Mouse (Mus musculus) heart, adult 2 months (tissue): ENCODE data around the gene Golga1. TPM values are rescaled to one million over a fixed set of nuclear protein-coding genes. Genes with fewer than 3 reads are reported as not detected.

ENCODE experiments used
- DNase-seq, 2 experiments: peaks; one replicate each; pipeline ENCODE4 v3.0.0; 2021
- H3K27ac ChIP-seq: fragments of 200-600 bp; 2 replicates; pipeline ENCODE4 v1.8.1; 2022
- H3K27me3 ChIP-seq: fragments of 200-500 bp; 2 replicates; pipeline ENCODE4 v1.6.1; 2012; ENCODE audit warnings: mild to moderate bottlenecking, low read length, inconsistent platforms, mixed read lengths; ENCODE audit not compliant: control insufficient read depth, insufficient read depth
- H3K36me3 ChIP-seq: fragments of 200-500 bp; 2 replicates; pipeline ENCODE4 v1.6.1; 2012; ENCODE audit warnings: low read length, inconsistent platforms; ENCODE audit not compliant: control insufficient read depth, insufficient read depth
- H3K4me1 ChIP-seq: fragments of 200-500 bp; 2 replicates; pipeline ENCODE4 v1.6.1; 2011; ENCODE audit warnings: low read length; ENCODE audit not compliant: control insufficient read depth, insufficient read depth
- H3K4me3 ChIP-seq: fragments of 200-600 bp; 2 replicates; pipeline ENCODE4 v1.8.1; 2022
- H3K79me2 ChIP-seq: fragments of 200-500 bp; replicated peaks from 2 replicates; pipeline ENCODE4 v1.6.1; 2012; ENCODE audit warnings: mild to moderate bottlenecking, inconsistent platforms, low read length, moderate library complexity, mixed read lengths; ENCODE audit not compliant: control insufficient read depth, insufficient read depth
- H3K9ac ChIP-seq: fragments of 200-500 bp; 2 replicates; pipeline ENCODE4 v1.6.1; 2012; ENCODE audit warnings: low read depth, mild to moderate bottlenecking, control low read depth, inconsistent platforms, low read length, mixed read lengths
- CTCF ChIP-seq: fragments of 200-600 bp; IDR thresholded peaks from 2 replicates; pipeline ENCODE4 v1.8.1; 2022; ENCODE audit warnings: antibody characterized with exemption, mild to moderate bottlenecking, moderate library complexity
- EP300 ChIP-seq: fragments of 200-500 bp; IDR thresholded peaks from 2 replicates; pipeline ENCODE4 v1.6.1; 2011; ENCODE audit warnings: low read depth, low read length, control low read depth; ENCODE audit not compliant: insufficient read depth
- POLR2A ChIP-seq: fragments of 200-500 bp; IDR thresholded peaks from 2 replicates; pipeline ENCODE4 v1.6.1; 2011; ENCODE audit warnings: mild to moderate bottlenecking, low read depth, low read length, control low read depth; ENCODE audit not compliant: insufficient read depth
- WGBS: fragments of 180-500 bp; shearing (Covaris S2); methylation state at CpG from one replicate; pipeline ENCODE4 v1.1.7; 2018; 5-methylcytosine and 5-hydroxymethylcytosine counted together
- intact Hi-C: fragments of 180-260 bp; cut with DNase I; formaldehyde crosslinking; loops from one replicate; pipeline ENCODE4 v1.15.1; 2025
- polyA plus RNA-seq: library from polyadenylated mRNA; depleted of rRNA; stranded (reverse); fragments of >200 nt; gene quantifications from 2 replicates; pipeline ENCODE4 v1.2.3, GENCODE M21; 2012; rRNA removed
- total RNA-seq, 2 experiments: library from RNA; stranded (reverse); gene quantifications; 2 replicates each; pipeline ENCODE4 v1.2.3; 2021

The Golga1 gene
- total and polyA plus RNA-seq, 3 experiments = 7.6 to 14.0 (median 13.4) TPM

DNA sequence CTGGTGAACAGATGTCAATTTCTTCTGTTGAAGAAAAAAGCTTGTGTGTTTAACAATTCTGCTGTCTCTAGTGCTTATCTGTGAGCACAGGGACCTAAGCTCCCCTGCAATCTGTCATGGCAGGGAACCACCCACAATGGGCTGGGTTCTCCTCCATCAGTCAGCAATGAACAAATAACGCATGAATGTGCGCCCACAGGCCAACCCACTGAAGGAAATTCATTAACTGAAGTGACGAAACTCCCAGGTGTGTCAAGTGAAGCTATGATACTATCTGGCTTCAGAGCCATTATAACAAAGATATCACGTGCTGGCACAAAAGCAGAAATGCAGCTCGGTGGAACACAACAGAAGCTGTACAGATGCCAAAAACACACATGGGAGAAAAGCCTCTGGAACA lies 95.3 kb downstream of the Golga1 start:
- Histone ChIP-seq H3K79me2 (no peaks in the 10 kb centered on the region), H3K9ac (no peak overlapping the region), H3K4me1 (no peaks in the 10 kb centered on the region), H3K27me3 (no peaks in the 10 kb centered on the region), H3K4me3 (no peak overlapping the region), H3K36me3 (no peaks in the 10 kb centered on the region), H3K27ac (no peak overlapping the region)
- 65% methylated on average over 5 of the region's 5 CpGs for WGBS
- TF ChIP-seq POLR2A (no peak), EP300 (no peak), CTCF (no peak)
- no peak for DNase-seq
- intact Hi-C loops = no loop called here

DNA sequence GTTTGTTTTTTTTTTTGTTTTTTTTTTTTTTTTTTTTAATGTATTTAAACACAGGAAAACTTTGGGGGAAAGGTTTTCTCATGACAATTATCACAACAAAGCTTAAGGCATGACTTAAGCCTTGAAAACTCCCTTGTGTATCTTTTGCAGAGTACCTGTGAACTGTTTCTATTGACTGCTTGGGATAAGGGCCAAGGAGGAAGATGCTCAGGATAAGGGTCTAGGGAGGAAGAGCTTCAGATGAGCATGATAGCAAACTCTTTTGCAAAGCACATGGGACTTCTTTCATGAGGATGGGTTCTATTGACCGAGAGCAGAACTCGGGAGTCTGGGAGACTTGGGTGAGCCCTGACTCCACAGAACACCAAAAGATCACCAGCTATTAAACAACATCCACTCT lies 95.7 kb downstream of the Golga1 start:
- H3K36me3 ChIP-seq = no peaks in the 10 kb centered on the region
- TF ChIP-seq EP300 (no peak), CTCF (no peak), POLR2A (no peak)
- intact Hi-C loops = no loop called here
- 92% methylated on average over 2 of the region's 2 CpGs for WGBS
- no peaks in the 10 kb centered on the region for H3K4me1 ChIP-seq
- H3K9ac ChIP-seq = no peak overlapping the region
- H3K27ac ChIP-seq = no peak overlapping the region
- DNase-seq = no peak
- no peaks in the 10 kb centered on the region for H3K79me2 ChIP-seq
- no peaks in the 10 kb centered on the region for H3K27me3 ChIP-seq
- no peak overlapping the region for H3K4me3 ChIP-seq

Other genes starting within 250 kb of the Golga1 start
- gene Nr6a1, start 137.9 kb downstream of the Golga1 start, total RNA-seq = 1 to 10 TPM; 1.2 to 1.4 TPM
- gene Nr6a1, start 137.9 kb downstream of the Golga1 start, polyA plus RNA-seq = 1.3 and 2.0 TPM in 2 replicates
- gene Olfml2a, start 133.6 kb downstream of the Golga1 start, total RNA-seq = 1 to 10 TPM; 3.0 to 3.8 TPM
- gene Olfml2a, start 133.6 kb downstream of the Golga1 start, polyA plus RNA-seq = 2.9 and 6.6 TPM in 2 replicates
- gene Wdr38, start 68.1 kb downstream of the Golga1 start, total RNA-seq = under 1 TPM in 1 of 2 experiments, not detected in 1; 0.20 TPM
- gene Wdr38, start 68.1 kb downstream of the Golga1 start, polyA plus RNA-seq = 0.47 and 0.59 TPM in 2 replicates
- gene Arpc5l, start 60.2 kb downstream of the Golga1 start, total RNA-seq = 100 to 1,000 TPM in 1 of 2 experiments, 10 to 100 TPM in 1; 85.1 to 102 TPM
- gene Arpc5l, start 60.2 kb downstream of the Golga1 start, polyA plus RNA-seq = 38.8 and 51.5 TPM in 2 replicates
- 100 to 1,000 TPM; 307 to 341 TPM for gene Rpl35, start 59.9 kb downstream of the Golga1 start, total RNA-seq
- gene Rpl35, start 59.9 kb downstream of the Golga1 start, polyA plus RNA-seq = 90.7 and 108 TPM in 2 replicates
- gene Scai, start 125.2 kb upstream of the Golga1 start, total RNA-seq = 1 to 10 TPM; 2.9 to 4.1 TPM
- 1.4 and 2.4 TPM in 2 replicates for gene Scai, start 125.2 kb upstream of the Golga1 start, polyA plus RNA-seq
- gene Ppp6c, start 160.9 kb upstream of the Golga1 start, total RNA-seq = 10 to 100 TPM; 50.0 to 61.0 TPM
- 21.3 and 40.6 TPM in 2 replicates for gene Ppp6c, start 160.9 kb upstream of the Golga1 start, polyA plus RNA-seq